Mouse (Mus musculus) testis, adult 2 months (tissue): ENCODE measurements at regions not wholly inside any gene's neighbourhood (a gene's known extent, or its start where the extent isn't known, plus 50 kb on each side); places are given as distances from the start of the nearest gene placed in this dataset.

ENCODE experiments used
- CTCF ChIP-seq: fragments of 200-500 bp; IDR thresholded peaks from 2 replicates; pipeline ENCODE4 v1.5.1; 2012; ENCODE audit warnings: low read depth, mild to moderate bottlenecking, inconsistent platforms, low read length, moderate library complexity; ENCODE audit not compliant: control insufficient read depth, insufficient read depth, insufficient replicate concordance
- POLR2A ChIP-seq: fragments of 200-500 bp; IDR thresholded peaks from 2 replicates; pipeline ENCODE4 v1.6.1; 2012; ENCODE audit warnings: low read depth, mild to moderate bottlenecking, inconsistent platforms, low read length, moderate library complexity; ENCODE audit not compliant: control insufficient read depth

DNA sequence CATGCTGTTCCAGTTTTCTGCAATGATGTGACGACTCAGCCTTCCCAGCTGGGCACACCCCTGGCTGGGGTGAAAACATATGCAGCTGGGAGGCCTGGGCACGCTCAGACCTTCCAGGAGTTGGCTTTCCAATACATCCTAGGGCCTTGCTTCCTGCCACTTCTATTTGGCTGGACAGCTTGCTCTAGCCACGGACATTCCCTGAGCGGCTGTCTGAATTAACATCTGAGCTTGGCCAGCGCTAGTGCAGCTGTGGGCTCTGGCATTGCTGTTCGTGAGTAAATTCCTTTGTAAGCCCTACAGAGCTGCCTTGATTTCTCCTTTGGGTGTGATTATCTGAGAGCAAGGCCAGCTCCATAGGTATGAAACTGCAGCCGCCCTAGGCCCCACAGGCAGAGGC lies 78.2 kb upstream of the Tcf12 start:
- TF ChIP-seq POLR2A: no peak
- TF ChIP-seq CTCF: no peak
